Mouse (Mus musculus) heart, postnatal 36 days (tissue): ENCODE data around the gene Olfr911-ps1. TPM values are rescaled to one million over a fixed set of nuclear protein-coding genes. Genes with fewer than 3 reads are reported as not detected.

Experiments used
- DNase-seq, 2 experiments: peaks; one replicate each; pipeline ENCODE4 v3.0.0; 2021 to 2022
- intact Hi-C: fragments of 180-260 bp; cut with DNase I; formaldehyde crosslinking; loops from one replicate; pipeline ENCODE4 v1.15.1; 2025
- total RNA-seq, 2 experiments: library from RNA; stranded (reverse); gene quantifications; 2 replicates each; pipeline ENCODE4 v1.2.3; 2021

Gene Olfr911-ps1
- not detected for total RNA-seq

DNA sequence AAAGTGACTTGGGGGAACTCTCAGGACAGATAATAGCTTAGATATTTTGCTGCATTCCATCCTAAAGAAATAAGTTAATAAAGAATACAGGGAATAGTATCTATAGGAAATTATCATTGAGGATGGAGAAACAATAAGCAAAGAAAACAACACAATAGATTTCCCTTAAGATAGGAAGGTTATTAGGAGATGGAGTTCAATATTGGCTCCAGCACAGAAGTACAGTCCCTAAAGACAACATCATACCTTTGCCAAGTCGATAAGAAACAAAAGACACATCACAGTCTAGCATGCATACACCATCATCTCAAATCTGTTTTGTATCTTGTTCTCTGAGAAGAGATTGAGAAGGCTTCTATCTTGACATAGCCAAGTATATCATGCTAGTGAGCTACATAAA is at the start of gene Olfr911-ps1:
Gene Olfr911-ps1, plus strand, starts transcription at position 301 of the 400 bp plus-strand sequence.
- intact Hi-C loops = no loop called here
- DNase-seq = no peak

- intact Hi-C loops = no loop called here
- DNase-seq = no peak
Observed at GRCm38 (mm10) chr9:38486785-38487184, 34.6 kb upstream of the Olfr911-ps1 start, which contains the start of gene Olfr906. Gene Olfr906, plus strand, starts transcription at chr9:38487085.

DNA sequence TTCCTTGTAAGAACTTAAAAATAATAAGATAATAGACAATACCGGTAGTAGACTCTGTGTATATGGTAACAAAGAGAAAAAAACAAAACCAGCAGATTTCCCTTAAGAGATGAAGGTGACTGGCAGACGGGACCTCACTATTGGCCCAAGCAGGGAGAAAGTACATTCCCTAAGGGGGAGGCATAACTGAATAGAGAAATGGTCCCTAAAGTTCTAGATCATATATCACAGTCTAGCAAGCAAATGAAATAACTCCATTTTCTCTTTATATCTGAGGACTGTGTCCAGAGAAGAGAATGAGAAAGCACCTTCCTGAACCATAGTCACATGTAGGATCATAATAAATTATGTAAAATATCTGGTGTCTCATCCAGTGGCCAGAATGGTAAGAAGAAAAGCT is 25.9 kb upstream of the Olfr911-ps1 start, which contains the start of gene Olfr907:
Gene Olfr907, plus strand, starts transcription at position 301 of the 400 bp plus-strand sequence.
- DNase-seq = no peak
- intact Hi-C loops = no loop called here

DNA sequence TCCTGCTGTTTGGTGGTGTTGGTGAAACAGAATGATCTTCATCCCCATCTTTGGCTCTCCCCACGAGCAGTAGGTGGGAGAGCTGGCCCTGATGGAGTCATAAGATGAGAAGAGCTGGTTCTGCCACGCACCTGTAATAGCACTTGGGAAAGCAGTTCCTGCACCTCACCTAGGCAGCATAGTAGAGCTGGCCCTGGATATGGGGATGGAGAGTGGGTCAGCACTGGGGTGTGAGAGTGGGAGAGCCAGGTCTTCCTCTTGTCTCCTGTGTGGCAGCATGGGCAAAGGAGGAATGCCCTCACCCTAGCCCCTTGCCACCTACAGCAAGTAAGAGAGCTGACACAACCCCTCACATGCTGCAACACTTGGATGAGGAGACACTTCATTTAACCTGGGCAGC is 9.0 kb upstream of the Olfr911-ps1 start:
- intact Hi-C loops = no loop called here
- no peak for DNase-seq

DNA sequence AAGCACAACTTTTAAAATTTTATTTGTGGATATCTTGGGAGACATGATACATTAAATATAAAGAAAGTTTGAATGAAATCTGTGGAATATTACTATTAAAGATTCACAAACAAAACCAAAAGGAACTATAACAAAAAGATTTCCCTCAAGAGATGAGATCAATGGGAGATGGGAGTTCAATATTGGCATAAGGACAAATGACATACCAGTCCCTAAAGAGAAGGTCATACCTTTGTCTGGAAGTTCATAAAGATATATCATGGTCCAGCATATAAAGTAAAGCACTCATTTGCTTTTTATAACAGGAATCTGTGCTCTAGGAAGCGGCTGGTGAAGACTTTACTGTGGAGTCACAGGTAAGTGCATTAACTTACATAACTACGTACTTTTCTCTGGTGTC is 16.2 kb downstream of the Olfr911-ps1 start, which contains the start of gene Olfr910:
Gene Olfr910, plus strand, starts transcription at position 301 of the 400 bp plus-strand sequence.
- intact Hi-C loops = no loop called here
- no peak for DNase-seq

Other genes with a start within 250 kb of the Olfr911-ps1 start
- gene Olfr896-ps1, start 230.5 kb upstream of the Olfr911-ps1 start, total RNA-seq = not detected
- gene Olfr25, start 192.5 kb upstream of the Olfr911-ps1 start, total RNA-seq = not detected
- not detected for gene Olfr898, start 173.2 kb upstream of the Olfr911-ps1 start, total RNA-seq
- not detected for gene Olfr250, start 154.7 kb upstream of the Olfr911-ps1 start, total RNA-seq
- gene Olfr251, start 144.5 kb upstream of the Olfr911-ps1 start, total RNA-seq = not detected
- gene Olfr147, start 119.9 kb upstream of the Olfr911-ps1 start, total RNA-seq = not detected
- not detected for gene Olfr901, start 92.1 kb upstream of the Olfr911-ps1 start, total RNA-seq
- gene Olfr902, start 73.9 kb upstream of the Olfr911-ps1 start, total RNA-seq = not detected
- gene Olfr904, start 58.4 kb upstream of the Olfr911-ps1 start, total RNA-seq = not detected
- not detected for gene Olfr905, start 50.5 kb upstream of the Olfr911-ps1 start, total RNA-seq
- gene Olfr906, start 34.5 kb upstream of the Olfr911-ps1 start, total RNA-seq = not detected
- not detected for gene Olfr907, start 25.8 kb upstream of the Olfr911-ps1 start, total RNA-seq
- not detected for gene Olfr910, start 16.3 kb downstream of the Olfr911-ps1 start, total RNA-seq
- gene Olfr912, start 58.6 kb downstream of the Olfr911-ps1 start, total RNA-seq = not detected
- gene Olfr913, start 71.2 kb downstream of the Olfr911-ps1 start, total RNA-seq = not detected
- not detected for gene Olfr914, start 83.5 kb downstream of the Olfr911-ps1 start, total RNA-seq
- not detected for gene Olfr916, start 138.3 kb downstream of the Olfr911-ps1 start, total RNA-seq
- not detected for gene Olfr917, start 144.3 kb downstream of the Olfr911-ps1 start, total RNA-seq
- not detected for gene Olfr918, start 153.0 kb downstream of the Olfr911-ps1 start, total RNA-seq
- not detected for gene Olfr919, start 182.1 kb downstream of the Olfr911-ps1 start, total RNA-seq
- 10 to 100 TPM; 28.7 to 36.1 TPM for gene Vwa5a, start 196.7 kb downstream of the Olfr911-ps1 start, total RNA-seq
- gene Olfr920, start 230.7 kb downstream of the Olfr911-ps1 start, total RNA-seq = under 1 TPM; 0.06 to 0.08 TPM